Mouse (Mus musculus) mature B cell (primary cell): ENCODE results near the gene Zswim2.
"Not testable (repeated sequence)": the region's sequence is repeated elsewhere in the genome, so short reads cannot be mapped to it uniquely, and the experiment has no call there.

Source experiments
- in situ Hi-C: fragments of 300-500 bp; cut with MboI; formaldehyde crosslinking; loops from 2 replicates; pipeline ENCODE4 v1.14.3; 2019

Gene Zswim2

DNA sequence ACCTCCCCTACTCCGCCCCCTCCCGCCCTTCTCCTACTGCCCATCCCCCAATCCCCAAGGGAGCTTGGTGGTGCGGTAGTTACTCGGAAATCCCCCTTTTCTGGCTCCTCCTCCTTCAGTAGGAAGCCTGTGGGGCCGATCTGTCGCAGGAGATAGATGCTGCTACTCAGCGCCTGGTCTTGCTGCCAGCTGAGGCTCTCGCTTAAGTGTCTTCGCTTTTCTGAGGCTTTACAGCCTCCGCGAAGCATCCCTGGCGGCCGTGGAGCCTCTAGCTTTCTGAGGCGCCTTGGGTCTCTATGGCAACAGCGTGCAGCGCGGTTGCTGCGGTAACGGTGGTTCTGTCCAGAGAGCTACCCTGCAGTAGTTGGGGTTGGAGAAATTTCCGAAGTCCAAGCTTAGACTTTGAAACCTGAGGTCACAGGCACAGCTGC, at the start of gene Zswim2:
Zswim2 (minus strand) TSS at position 298 of the 431 bp plus-strand sequence.
- in situ Hi-C loops, result no loop called here

DNA sequence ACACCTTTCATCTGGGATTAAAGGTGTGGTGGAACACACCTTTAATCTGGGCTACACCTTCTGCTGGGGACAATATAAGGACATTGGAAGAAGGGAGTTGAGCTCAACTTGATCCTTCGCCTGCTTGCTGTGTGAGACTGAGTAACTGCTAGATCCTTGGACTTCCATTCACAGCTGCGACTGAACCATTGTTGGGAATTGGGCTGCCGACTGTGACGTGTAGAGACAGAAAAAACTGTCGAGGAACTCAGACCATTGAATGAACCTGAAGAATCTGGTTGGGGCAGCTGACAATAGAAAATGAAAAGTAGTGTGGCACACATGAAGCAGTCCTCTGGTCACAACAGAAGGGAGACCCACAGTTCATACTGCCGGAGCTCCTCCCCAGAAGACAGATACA, 49.2 kb upstream of the Zswim2 start, which contains the start of gene Gm13691:
Gm13691 (plus strand) TSS at position 301 of the 400 bp plus-strand sequence.
- in situ Hi-C loops, result not testable (repeated sequence)

DNA sequence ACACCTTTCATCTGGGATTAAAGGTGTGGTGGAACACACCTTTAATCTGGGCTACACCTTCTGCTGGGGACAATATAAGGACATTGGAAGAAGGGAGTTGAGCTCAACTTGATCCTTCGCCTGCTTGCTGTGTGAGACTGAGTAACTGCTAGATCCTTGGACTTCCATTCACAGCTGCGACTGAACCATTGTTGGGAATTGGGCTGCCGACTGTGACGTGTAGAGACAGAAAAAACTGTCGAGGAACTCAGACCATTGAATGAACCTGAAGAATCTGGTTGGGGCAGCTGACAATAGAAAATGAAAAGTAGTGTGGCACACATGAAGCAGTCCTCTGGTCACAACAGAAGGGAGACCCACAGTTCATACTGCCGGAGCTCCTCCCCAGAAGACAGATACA, 43.4 kb upstream of the Zswim2 start, which contains the start of gene Gm13697:
Gm13697 (plus strand) TSS at position 301 of the 400 bp plus-strand sequence.
- in situ Hi-C loops, result not testable (repeated sequence)

DNA sequence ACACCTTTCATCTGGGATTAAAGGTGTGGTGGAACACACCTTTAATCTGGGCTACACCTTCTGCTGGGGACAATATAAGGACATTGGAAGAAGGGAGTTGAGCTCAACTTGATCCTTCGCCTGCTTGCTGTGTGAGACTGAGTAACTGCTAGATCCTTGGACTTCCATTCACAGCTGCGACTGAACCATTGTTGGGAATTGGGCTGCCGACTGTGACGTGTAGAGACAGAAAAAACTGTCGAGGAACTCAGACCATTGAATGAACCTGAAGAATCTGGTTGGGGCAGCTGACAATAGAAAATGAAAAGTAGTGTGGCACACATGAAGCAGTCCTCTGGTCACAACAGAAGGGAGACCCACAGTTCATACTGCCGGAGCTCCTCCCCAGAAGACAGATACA, 37.6 kb upstream of the Zswim2 start, which contains the start of gene Gm13694:
Gm13694 (plus strand) TSS at position 301 of the 400 bp plus-strand sequence.
- in situ Hi-C loops, result not testable (repeated sequence)

DNA sequence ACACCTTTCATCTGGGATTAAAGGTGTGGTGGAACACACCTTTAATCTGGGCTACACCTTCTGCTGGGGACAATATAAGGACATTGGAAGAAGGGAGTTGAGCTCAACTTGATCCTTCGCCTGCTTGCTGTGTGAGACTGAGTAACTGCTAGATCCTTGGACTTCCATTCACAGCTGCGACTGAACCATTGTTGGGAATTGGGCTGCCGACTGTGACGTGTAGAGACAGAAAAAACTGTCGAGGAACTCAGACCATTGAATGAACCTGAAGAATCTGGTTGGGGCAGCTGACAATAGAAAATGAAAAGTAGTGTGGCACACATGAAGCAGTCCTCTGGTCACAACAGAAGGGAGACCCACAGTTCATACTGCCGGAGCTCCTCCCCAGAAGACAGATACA, 31.8 kb upstream of the Zswim2 start, which contains the start of gene Gm13696:
Gm13696 (plus strand) TSS at position 301 of the 400 bp plus-strand sequence.
- in situ Hi-C loops, result not testable (repeated sequence)

DNA sequence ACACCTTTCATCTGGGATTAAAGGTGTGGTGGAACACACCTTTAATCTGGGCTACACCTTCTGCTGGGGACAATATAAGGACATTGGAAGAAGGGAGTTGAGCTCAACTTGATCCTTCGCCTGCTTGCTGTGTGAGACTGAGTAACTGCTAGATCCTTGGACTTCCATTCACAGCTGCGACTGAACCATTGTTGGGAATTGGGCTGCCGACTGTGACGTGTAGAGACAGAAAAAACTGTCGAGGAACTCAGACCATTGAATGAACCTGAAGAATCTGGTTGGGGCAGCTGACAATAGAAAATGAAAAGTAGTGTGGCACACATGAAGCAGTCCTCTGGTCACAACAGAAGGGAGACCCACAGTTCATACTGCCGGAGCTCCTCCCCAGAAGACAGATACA, 26.0 kb upstream of the Zswim2 start, which contains the start of gene Gm13695:
Gm13695 (plus strand) TSS at position 301 of the 400 bp plus-strand sequence.
- in situ Hi-C loops, result not testable (repeated sequence)

DNA sequence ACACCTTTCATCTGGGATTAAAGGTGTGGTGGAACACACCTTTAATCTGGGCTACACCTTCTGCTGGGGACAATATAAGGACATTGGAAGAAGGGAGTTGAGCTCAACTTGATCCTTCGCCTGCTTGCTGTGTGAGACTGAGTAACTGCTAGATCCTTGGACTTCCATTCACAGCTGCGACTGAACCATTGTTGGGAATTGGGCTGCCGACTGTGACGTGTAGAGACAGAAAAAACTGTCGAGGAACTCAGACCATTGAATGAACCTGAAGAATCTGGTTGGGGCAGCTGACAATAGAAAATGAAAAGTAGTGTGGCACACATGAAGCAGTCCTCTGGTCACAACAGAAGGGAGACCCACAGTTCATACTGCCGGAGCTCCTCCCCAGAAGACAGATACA, 20.2 kb upstream of the Zswim2 start, which contains the start of gene Gm13693:
Gm13693 (plus strand) TSS at position 301 of the 400 bp plus-strand sequence.
- in situ Hi-C loops, result not testable (repeated sequence)

DNA sequence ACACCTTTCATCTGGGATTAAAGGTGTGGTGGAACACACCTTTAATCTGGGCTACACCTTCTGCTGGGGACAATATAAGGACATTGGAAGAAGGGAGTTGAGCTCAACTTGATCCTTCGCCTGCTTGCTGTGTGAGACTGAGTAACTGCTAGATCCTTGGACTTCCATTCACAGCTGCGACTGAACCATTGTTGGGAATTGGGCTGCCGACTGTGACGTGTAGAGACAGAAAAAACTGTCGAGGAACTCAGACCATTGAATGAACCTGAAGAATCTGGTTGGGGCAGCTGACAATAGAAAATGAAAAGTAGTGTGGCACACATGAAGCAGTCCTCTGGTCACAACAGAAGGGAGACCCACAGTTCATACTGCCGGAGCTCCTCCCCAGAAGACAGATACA, 14.4 kb upstream of the Zswim2 start, which contains the start of gene Gm13698:
Gm13698 (plus strand) TSS at position 301 of the 400 bp plus-strand sequence.
- in situ Hi-C loops, result not testable (repeated sequence)

DNA sequence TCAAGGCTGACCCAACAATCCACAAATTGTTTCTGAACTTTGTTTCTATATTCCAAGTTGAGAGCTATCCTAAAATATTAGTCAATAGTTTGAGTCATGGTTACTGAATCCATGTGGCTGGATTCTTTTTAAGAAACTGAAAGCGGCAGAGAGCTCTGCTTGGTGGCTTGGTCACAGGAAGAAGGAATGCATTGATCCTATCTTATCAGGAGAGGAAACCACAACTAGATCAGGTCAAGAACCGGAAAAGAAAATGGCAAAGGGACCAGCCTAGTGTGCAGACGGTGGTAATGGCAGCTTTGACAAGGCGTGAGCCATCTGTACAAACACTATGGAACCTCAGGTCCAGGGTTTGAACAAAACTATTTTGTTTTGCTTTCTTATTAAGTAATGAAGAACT, 764 bp upstream of the Zswim2 start:
- in situ Hi-C loops, result no loop called here

DNA sequence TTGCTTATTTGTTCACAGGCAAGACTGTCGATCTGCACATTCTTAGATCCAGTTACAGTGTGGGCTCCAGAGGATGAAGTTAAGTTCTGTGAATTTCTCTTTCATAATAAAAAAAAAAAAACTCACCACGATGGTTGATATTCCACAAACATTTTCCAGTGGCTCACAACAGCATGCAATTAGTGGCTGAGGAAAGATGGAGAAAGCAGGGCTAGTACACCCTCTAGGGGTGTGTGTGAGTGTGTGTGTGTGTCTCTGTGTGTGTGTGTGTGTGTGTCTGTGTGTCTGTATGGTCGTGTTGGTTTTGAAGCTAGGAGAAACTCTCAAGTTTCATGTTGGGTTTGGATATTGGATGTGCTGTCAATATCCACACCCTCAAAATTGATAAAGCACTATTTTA, 350 bp upstream of the Zswim2 start:
- in situ Hi-C loops, result no loop called here

DNA sequence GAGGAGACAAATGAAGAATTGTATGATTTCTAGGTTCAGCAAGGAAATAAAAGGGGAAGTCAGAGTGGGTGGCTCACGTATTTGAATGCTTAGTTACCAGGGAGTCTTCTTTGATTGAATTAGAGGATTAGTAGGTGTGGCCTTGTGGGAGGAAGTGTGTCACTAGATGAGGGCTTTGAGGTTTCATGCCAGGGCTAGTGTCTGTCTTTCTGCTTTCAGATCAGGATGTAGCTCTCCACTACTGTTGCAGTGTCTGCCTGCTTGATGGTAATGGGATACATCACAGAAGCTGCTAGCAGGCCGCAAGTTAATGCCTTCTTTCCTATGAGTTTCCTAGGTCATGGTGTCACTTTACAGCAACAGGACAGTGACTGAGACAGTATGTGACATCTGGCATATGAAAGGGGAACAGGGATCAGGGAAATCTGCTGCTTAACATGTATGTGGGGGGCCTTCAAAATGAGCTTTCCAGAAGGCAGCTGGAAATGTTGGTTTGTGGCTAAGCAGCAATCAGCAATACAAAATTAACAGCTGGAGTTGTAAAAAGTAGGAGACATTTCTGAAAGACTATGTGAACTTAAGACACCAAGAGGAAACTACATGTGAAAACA, 11.4 kb downstream of the Zswim2 start:
- in situ Hi-C loops, result no loop called here

DNA sequence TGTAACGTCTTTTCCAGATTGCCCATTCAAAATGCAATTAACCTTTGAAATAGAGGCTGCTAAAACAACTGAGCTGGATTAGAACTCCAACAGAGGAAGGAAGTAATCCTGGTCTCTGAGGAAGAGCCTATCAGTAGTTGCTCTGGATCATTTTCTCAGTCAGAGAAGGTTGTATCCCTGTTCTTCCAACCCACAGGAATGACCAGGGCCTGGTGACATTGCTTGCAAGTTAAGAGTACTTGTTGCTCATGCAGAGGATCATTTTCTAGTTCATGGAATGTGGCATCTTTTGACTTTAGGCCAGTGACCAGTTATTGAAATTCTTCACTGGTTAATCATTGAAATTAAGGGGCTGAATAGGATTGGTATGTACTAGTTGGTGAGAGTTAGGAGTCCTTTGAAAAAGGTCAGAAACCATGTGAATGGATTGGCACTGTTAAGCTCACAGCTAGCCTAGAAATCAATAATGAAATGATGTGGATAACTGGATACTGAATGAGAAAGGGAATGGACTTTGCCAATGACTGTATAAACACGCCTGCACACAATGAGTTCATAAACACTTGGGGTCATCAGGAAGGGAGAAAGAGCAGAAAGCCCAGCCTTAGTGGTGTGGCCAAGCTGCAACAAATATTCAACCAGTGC, 39.0 kb downstream of the Zswim2 start:
- in situ Hi-C loops, result no loop called here

DNA sequence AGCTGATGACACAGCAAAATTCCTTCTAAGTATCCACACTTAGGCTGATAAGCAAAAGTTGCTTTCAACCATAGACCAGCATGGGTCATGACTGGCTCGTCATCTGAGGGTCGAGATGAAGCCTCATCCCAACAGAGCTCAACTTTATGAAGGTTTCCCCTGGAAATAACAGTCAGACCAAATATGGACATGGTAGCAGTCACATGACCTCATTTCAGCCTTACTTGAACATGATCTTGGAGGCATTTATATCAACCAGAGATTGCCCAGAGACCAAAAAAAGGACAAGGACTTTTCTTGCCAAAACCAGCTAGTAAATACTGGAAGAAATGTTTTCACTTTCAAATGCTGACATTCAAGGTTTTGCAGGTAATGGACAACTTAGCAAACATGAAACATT, 47.3 kb downstream of the Zswim2 start:
- in situ Hi-C loops, result no loop called here

DNA sequence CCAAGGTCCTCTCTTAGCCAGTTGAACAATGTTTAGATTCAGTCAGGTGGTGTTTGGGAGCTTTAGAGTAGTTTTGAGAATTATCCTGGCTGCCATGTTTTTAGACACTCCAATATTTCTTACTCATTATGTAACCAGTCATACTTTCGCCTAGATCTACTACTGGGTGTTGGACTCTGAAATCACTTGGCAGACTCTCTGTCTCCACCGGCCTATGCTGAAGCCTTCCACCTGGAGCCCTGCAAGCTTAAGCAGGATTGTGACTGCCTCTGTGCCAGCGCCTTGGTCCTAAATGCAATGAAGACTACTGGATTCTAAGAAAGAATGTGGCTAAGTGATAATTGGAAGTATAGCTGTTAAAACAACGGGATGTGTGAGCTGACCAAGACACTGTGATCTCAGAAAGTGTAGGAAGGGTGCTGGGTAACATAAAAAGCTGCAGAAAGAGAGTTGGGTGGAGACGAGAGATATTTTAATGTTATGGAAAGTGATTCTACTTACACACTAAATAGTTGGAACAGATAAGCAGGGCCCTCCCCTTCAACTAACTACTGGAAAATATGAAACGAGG, 57.1 kb downstream of the Zswim2 start:
- in situ Hi-C loops, result no loop called here
